Mouse (Mus musculus): ENCODE data around the gene Olig2.
A peak's percentile ranks its signal among the peaks of the same experiment; 100 is the strongest.

Gene Olig2

GRCm38 (mm10) chr16:91225233-91226037, at the start of gene Olig2:
Gene Olig2, plus strand, starts transcription at chr16:91225457.
- DNase-seq: peak; percentile 62

GRCm38 (mm10) chr16:91175892-91176291, 49.4 kb upstream of the Olig2 start:
- no peak for DNase-seq

- DNase-seq: no peak
These were observed 38.2 kb upstream of the Olig2 start for GRCm38 (mm10) chr16:91187046-91187445.

GRCm38 (mm10) chr16:91187662-91188061, 37.6 kb upstream of the Olig2 start:
- DNase-seq: no peak

- no peak for DNase-seq
These were observed 37.0 kb upstream of the Olig2 start for GRCm38 (mm10) chr16:91188304-91188703.

DNA sequence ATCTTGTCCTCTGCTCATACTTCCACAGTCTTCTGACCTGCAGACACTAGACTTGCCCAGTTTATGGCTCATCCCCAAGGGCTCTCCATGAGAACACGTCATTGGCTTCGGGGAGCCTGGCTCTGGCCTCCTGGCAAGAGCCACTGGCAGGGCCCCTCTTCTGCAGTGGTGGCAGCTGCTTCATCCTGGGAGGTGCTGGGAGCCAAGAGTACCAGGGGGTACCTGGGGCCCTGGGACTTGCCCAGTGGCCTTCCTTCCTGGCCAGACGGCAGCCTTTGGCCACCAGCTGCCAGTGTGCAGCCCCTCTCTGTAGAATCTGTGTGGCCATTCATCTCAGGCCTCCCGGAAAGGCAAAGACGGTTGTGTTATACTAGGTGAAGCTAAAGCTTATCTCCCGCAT, 34.0 kb upstream of the Olig2 start:
- no peak for DNase-seq

GRCm38 (mm10) chr16:91191663-91192237, 33.5 kb upstream of the Olig2 start:
- DNase-seq: peak; percentile 64

- no peak for DNase-seq
These were observed 32.4 kb upstream of the Olig2 start for GRCm38 (mm10) chr16:91192672-91193354.

GRCm38 (mm10) chr16:91199815-91200214, 25.4 kb upstream of the Olig2 start:
- DNase-seq: no peak

GRCm38 (mm10) chr16:91202989-91203388, 22.3 kb upstream of the Olig2 start:
- DNase-seq: no peak

- no peak for DNase-seq
These were observed 18.9 kb upstream of the Olig2 start for GRCm38 (mm10) chr16:91206371-91206770.

DNA sequence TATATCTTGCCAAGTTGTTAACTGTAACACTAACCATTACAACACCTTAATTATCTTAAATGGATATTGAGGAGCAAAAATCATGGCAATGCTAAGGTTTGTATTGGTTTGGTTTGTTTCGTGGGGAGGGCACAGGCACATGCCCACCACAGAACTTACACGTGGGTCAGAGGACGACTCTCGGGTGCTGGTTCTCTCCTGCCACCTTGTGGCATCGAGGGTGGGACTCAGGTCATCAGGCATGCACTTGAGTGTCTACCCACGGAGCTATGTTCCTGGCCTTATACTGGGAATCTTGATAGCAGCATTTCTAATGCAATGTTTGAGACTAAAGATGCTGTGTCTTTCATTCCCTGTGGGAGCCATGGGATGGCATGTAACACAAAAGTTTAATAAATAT, 8.2 kb upstream of the Olig2 start:
- DNase-seq: no peak

DNA sequence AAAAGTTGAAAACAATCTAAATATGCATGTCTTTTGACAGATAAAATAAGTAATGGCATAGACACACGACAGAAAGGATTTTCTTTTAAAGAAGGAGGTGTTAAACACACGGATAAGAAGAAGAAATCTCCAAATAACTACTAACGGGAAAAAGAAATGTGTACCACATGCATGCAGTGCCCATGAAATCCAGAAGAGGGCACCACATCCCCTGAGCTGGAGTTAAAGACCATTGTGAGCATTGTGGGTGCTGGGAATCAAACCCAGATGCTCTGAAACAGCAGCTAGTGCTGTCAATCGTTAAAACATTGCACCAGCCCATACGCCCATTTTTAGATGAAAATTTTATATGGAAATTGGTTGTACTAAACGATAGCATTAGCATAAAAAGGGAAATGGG, 7.3 kb upstream of the Olig2 start:
- DNase-seq: no peak

DNA sequence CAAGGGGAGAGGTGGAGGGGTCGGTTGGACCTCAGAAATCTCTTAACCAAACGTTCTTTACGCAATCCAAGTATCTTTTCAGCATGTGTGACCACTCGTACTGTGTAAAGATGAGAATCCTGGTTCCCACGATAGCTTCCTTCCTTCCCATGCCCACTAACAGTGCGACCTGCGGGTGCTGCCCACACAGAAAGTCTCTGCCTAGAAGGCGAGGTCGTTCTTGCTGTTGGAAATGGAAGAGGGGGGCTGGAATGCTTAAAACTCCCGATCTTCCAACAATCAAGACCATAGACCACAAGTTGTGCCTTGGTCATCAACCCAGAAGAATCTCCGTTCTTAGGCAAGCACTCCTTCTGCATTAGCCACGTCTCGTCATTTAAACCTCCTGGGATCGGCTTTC, 6.0 kb upstream of the Olig2 start:
- DNase-seq: no peak

DNA sequence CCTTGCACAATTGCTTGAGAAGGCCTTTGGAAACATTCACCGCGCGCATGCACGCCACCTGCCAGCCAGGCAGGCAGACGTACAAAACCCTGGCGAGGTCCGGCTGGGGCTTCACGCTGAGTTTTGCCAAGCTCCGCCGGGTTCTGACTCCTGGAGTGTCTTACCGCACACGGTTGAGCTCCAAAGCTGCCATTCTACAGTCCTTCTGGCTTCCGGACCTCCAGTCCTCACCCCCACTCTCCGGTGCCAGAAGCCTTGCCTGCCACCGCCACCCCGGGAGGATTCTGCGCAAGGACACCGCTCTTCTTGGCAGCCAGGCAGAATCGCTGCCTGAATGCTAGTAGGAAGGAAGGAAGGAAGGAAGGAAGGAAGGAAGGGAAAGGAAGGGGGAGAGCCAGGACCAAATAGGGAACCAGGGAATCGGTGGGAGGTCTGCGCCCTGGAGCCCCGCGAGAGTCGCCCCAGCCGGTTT, 3.0 kb upstream of the Olig2 start:
- peak; percentile 29 for DNase-seq

GRCm38 (mm10) chr16:91222643-91223271, 2.5 kb upstream of the Olig2 start:
- DNase-seq: peak; percentile 32

DNA sequence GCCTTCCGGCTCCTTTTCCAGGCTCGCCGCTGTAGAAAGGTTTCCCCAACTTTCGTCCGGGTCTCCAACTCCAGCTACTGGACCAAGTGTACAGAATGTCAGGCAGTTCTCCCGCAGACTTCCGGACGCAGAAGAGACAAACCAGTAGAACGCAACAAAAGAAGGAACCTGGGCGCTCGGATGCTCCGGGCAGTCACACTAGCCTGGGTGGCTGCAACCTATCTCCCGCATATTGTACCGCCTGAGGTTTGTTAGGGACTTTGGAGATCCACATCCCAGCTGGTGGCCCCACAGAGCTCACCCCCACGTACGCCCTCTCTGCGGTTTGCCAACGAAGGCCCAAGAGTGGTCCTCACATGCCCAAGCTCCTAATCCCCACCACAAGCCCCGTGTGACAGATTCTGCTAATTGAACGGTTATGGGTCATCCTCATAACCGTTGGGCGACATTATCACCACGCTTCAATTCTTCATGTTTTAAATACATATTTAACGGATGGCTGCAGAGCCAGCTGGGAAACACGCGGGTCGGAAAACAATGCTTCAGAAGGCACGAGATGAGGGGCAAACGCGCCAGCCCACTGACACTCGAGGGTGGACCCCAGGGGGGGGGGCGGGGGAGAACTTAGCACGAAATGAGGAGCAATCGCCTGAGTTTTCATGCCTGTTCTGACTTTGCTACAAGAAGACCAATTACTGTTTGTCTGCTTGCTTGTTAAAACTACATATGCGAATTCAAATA, 1.8 kb upstream of the Olig2 start:
- no peak for DNase-seq

DNA sequence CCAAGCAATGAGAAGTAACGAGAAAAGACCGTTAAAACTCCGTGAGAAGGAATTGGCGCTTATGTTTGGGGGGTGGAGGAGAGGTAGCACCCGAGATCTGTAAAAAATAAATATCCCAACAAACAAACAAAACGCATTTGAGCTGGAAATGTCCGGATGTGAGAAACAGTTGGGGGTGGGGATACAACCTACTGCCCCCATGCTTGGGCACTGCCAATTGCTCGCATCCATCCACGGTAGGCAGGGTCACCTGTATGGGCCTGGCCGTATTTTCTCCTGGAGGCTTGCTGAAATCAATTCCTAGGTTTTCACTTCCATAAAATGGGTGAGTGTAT, 1.2 kb upstream of the Olig2 start:
- no peak for DNase-seq

DNA sequence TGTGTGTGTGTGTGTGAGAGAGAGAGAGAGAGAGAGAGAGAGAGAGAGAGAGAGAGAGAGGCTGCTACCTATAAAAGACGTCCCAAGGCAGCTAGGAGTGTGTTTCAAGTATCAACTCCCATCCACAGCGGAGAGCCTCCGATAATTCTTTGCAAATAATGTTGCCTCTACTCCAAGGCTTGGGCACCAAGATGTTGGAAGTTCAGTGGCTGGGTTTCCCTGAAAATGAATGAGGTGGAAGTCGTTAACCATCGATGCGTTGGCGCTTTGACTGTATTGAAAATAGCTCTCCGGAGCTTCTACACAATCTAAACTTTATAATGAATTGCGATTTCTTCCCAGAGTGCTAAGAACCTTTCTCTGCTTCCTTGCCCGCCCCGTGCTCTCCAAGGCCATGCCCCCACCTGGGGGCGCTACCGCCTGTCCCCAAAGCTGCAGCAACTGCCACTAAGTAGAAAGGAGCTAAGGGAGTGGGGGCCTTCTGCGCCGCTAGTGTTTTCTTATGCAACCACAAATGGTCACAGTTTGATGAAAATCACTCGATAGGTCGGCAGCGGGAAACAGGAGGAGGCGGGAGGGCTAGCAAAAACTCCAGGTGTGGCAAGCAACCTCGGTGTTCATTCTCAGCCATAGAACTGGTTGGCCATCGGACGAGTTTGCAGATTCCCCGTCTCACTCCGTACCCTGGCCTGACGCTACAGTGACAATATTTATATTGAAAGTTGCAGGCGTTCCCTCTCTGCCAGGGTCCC, 600 bp upstream of the Olig2 start:
- DNase-seq: peak; percentile 59

GRCm38 (mm10) chr16:91226038-91226882, 1.0 kb downstream of the Olig2 start:
- peak; percentile 21 for DNase-seq
